Mouse (Mus musculus) embryonic facial prominence, embryonic 12.5 days (tissue): ENCODE results near the gene Gm8947. TPM values are rescaled to one million over a fixed set of nuclear protein-coding genes. Genes with fewer than 3 reads are reported as not detected.
"Not testable (repeated sequence)": the region's sequence is repeated elsewhere in the genome, so short reads cannot be mapped to it uniquely, and the experiment has no call there.

Source experiments
- ATAC-seq: fragments of 200-750 bp; cut with Nextera tagmentation; 2 replicates; pipeline ENCODE4 v1.8.0; 2017; ENCODE audit not compliant: insufficient number of reproducible peaks, insufficient read depth, low FRiP score, low TSS enrichment
- H3K27ac ChIP-seq: fragments of 300-500 bp; sonication (generic); 2 replicates; pipeline ENCODE4 v1.5.1; 2016; ENCODE audit warnings: mild to moderate bottlenecking
- H3K27me3 ChIP-seq: fragments of 300-500 bp; sonication (generic); 2 replicates; pipeline ENCODE4 v1.6.1; 2016; ENCODE audit warnings: mild to moderate bottlenecking, moderate library complexity
- H3K36me3 ChIP-seq: fragments of 300-500 bp; sonication (generic); 2 replicates; pipeline ENCODE4 v1.6.1; 2016; ENCODE audit warnings: mild to moderate bottlenecking
- H3K4me1 ChIP-seq: fragments of 300-500 bp; sonication (generic); 2 replicates; pipeline ENCODE4 v1.6.1; 2016
- H3K4me2 ChIP-seq: fragments of 300-500 bp; sonication (generic); replicated peaks from 2 replicates; pipeline ENCODE4 v1.6.1; 2016; ENCODE audit warnings: mild to moderate bottlenecking, moderate library complexity
- H3K4me3 ChIP-seq: fragments of 300-500 bp; sonication (generic); 2 replicates; pipeline ENCODE4 v1.5.1; 2016; ENCODE audit warnings: mild to moderate bottlenecking
- H3K9ac ChIP-seq: fragments of 300-500 bp; sonication (generic); 2 replicates; pipeline ENCODE4 v1.6.1; 2016; ENCODE audit warnings: mild to moderate bottlenecking, moderate library complexity
- H3K9me3 ChIP-seq: fragments of 300-500 bp; sonication (generic); 2 replicates; pipeline ENCODE4 v1.6.1; 2016; ENCODE audit warnings: mild to moderate bottlenecking, moderate library complexity
- WGBS: fragments of 180-500 bp; shearing (Covaris S2); methylation state at CpG from one replicate; pipeline ENCODE4 v1.1.7; 2016; 5-methylcytosine and 5-hydroxymethylcytosine counted together
- polyA plus RNA-seq: library from polyadenylated mRNA; unstranded; fragments of >200 nt; fragmentation: Nextera tagmentation; extraction: Ambion mirVana; gene quantifications from 2 replicates; pipeline ENCODE4 v1.2.1, GENCODE M21; 2016

Gm8947 gene
- 0.25 and 0.37 TPM in 2 replicates for polyA plus RNA-seq

- H3K27ac ChIP-seq, H3K9ac ChIP-seq, H3K4me1 ChIP-seq, H3K36me3 ChIP-seq, ATAC-seq, H3K9me3 ChIP-seq, H3K4me2 ChIP-seq, H3K27me3 ChIP-seq, H3K4me3 ChIP-seq: not testable (repeated sequence)
- 83% methylated on average over 3 of the region's 7 CpGs for WGBS
Observed at GRCm38 (mm10) chr1:151192075-151192474, at the start of gene Gm8947. Gene Gm8947 (plus strand): TSS chr1:151192376.

- no peak for ATAC-seq
- Histone ChIP-seq H3K4me1 (peaks cover 7% of the 10 kb centered on the region; the same call in 1 of the 2 replicates), H3K4me3 (no peak overlapping the region), H3K27ac (no peak overlapping the region), H3K36me3 (no peaks in the 10 kb centered on the region), H3K27me3 (no peaks in the 10 kb centered on the region), H3K9me3 (no peaks in the 10 kb centered on the region), H3K4me2 (no peak overlapping the region), H3K9ac (no peak overlapping the region)
- 81% methylated on average over 6 of the region's 6 CpGs for WGBS
Observed at GRCm38 (mm10) chr1:151144471-151145146, 47.6 kb upstream of the Gm8947 start.

GRCm38 (mm10) chr1:151147801-151148200, 44.4 kb upstream of the Gm8947 start:
- Histone ChIP-seq H3K27me3 (no peaks in the 10 kb centered on the region), H3K9me3 (no peaks in the 10 kb centered on the region), H3K4me1 (no peaks in the 10 kb centered on the region), H3K9ac (no peak overlapping the region), H3K4me2 (no peak overlapping the region), H3K36me3 (no peaks in the 10 kb centered on the region), H3K4me3 (no peak overlapping the region), H3K27ac (no peak overlapping the region)
- no peak for ATAC-seq

- Histone ChIP-seq H3K27ac (no peak overlapping the region), H3K9me3 (no peaks in the 10 kb centered on the region), H3K4me2 (no peak overlapping the region), H3K9ac (no peak overlapping the region), H3K36me3 (no peaks in the 10 kb centered on the region), H3K27me3 (no peaks in the 10 kb centered on the region), H3K4me3 (no peak overlapping the region), H3K4me1 (no peaks in the 10 kb centered on the region)
- ATAC-seq, result no peak
- WGBS, result 88% methylated on average over 7 of the region's 7 CpGs
Observed at GRCm38 (mm10) chr1:151150211-151150610, 42.0 kb upstream of the Gm8947 start.

- Histone ChIP-seq H3K4me3 (no peak overlapping the region), H3K4me2 (no peak overlapping the region), H3K36me3 (no peaks in the 10 kb centered on the region), H3K27me3 (no peaks in the 10 kb centered on the region), H3K9me3 (no peaks in the 10 kb centered on the region), H3K4me1 (no peaks in the 10 kb centered on the region), H3K27ac (no peak overlapping the region), H3K9ac (no peak overlapping the region)
- ATAC-seq, result no peak
- WGBS, result 72% methylated on average over 2 of the region's 2 CpGs
Observed at GRCm38 (mm10) chr1:151151089-151151488, 41.1 kb upstream of the Gm8947 start.

- 87% methylated on average over 6 of the region's 6 CpGs for WGBS
- no peaks in the 10 kb centered on the region for H3K9me3 ChIP-seq
- ATAC-seq, result no peak
- no peak overlapping the region for H3K27ac ChIP-seq
- H3K9ac ChIP-seq, result no peak overlapping the region
- no peak overlapping the region for H3K4me3 ChIP-seq
- no peaks in the 10 kb centered on the region for H3K27me3 ChIP-seq
- no peaks in the 10 kb centered on the region for H3K4me1 ChIP-seq
- no peak overlapping the region for H3K4me2 ChIP-seq
- H3K36me3 ChIP-seq, result no peaks in the 10 kb centered on the region
Observed at GRCm38 (mm10) chr1:151153056-151153652, 39.0 kb upstream of the Gm8947 start.

- WGBS, result 93% methylated on average over 9 of the region's 9 CpGs
- H3K4me2 ChIP-seq, H3K36me3 ChIP-seq, ATAC-seq, H3K9ac ChIP-seq, H3K4me1 ChIP-seq, H3K9me3 ChIP-seq, H3K27ac ChIP-seq, H3K4me3 ChIP-seq, H3K27me3 ChIP-seq: not testable (repeated sequence)
Observed at GRCm38 (mm10) chr1:151154131-151154530, 38.0 kb upstream of the Gm8947 start.

- Histone ChIP-seq H3K4me1 (no peaks in the 10 kb centered on the region), H3K27ac (no peak overlapping the region), H3K4me3 (no peak overlapping the region), H3K36me3 (no peaks in the 10 kb centered on the region), H3K9me3 (no peaks in the 10 kb centered on the region), H3K9ac (no peak overlapping the region), H3K4me2 (no peak overlapping the region), H3K27me3 (no peaks in the 10 kb centered on the region)
- WGBS, result 90% methylated on average over 3 of the region's 3 CpGs
- ATAC-seq, result no peak
Observed at GRCm38 (mm10) chr1:151156129-151156528, 36.0 kb upstream of the Gm8947 start.

GRCm38 (mm10) chr1:151156777-151157632, 35.2 kb upstream of the Gm8947 start:
- 79% methylated on average over 7 of the region's 7 CpGs for WGBS
- Histone ChIP-seq H3K4me3 (no peak overlapping the region), H3K36me3 (no peaks in the 10 kb centered on the region), H3K9ac (no peak overlapping the region), H3K27ac (no peak overlapping the region), H3K27me3 (no peaks in the 10 kb centered on the region), H3K4me1 (no peaks in the 10 kb centered on the region), H3K4me2 (no peak overlapping the region), H3K9me3 (no peaks in the 10 kb centered on the region)
- no peak for ATAC-seq

- Histone ChIP-seq H3K36me3 (no peaks in the 10 kb centered on the region), H3K4me3 (no peak overlapping the region), H3K9me3 (no peaks in the 10 kb centered on the region), H3K27ac (no peak overlapping the region), H3K4me1 (no peaks in the 10 kb centered on the region), H3K9ac (no peak overlapping the region), H3K4me2 (no peak overlapping the region), H3K27me3 (no peaks in the 10 kb centered on the region)
- no peak for ATAC-seq
- 63% methylated on average over 9 of the region's 9 CpGs for WGBS
Observed at GRCm38 (mm10) chr1:151157963-151158856, 34.0 kb upstream of the Gm8947 start.

- Histone ChIP-seq H3K27ac (no peak overlapping the region), H3K9me3 (no peaks in the 10 kb centered on the region), H3K9ac (no peak overlapping the region), H3K36me3 (no peaks in the 10 kb centered on the region), H3K4me2 (no peak overlapping the region), H3K27me3 (no peaks in the 10 kb centered on the region), H3K4me3 (no peak overlapping the region), H3K4me1 (no peaks in the 10 kb centered on the region)
- no peak for ATAC-seq
- 97% methylated on average over 2 of the region's 2 CpGs for WGBS
Observed at GRCm38 (mm10) chr1:151158857-151159510, 33.2 kb upstream of the Gm8947 start.
